8 mouse cellular contexts compared by ENCODE assay signal in genomic region chr7:122290165-122290564, GRCm38 (mm10). TPM values are rescaled to one million over a fixed set of nuclear protein-coding genes. Genes with fewer than 3 reads are reported as not detected.
DNase-seq lines count a peak whose midpoint lies in the region; ATAC-seq and TF ChIP-seq lines count a peak whose summit lies in the region.

No protein-coding gene starts in this region.

- peak overlapping the region; percentile 90 for H3K4me2 ChIP-seq in midbrain, embryonic 16.5 days (ENCODE audit: low read length)

- peak overlapping the region; percentile 83 for H3K9ac ChIP-seq in midbrain, embryonic 16.5 days (ENCODE audit: low read depth, low read length)

- H3K9me3 ChIP-seq in midbrain, embryonic 16.5 days (replicated peaks; ENCODE audit: control insufficient read depth, low read length, poor library complexity, severe bottlenecking) = no peaks in the 10 kb centered on the region

- 0 out of 2 replicates have a peak, but pooled peaks have one; percentile 11 for ATAC-seq in granulocyte monocyte progenitor cell, adult 5-6 weeks (replicated peaks; ENCODE audit: poor library complexity, severe bottlenecking)
- peak; percentile 9; the same call in 1 of the 2 replicates for ATAC-seq in midbrain, embryonic 16.5 days

- H3K36me3 ChIP-seq in midbrain, embryonic 16.5 days (ENCODE audit: control insufficient read depth, insufficient read depth, low read length) = no peaks in the 10 kb centered on the region

- peak overlapping the region; percentile 98 for H3K4me3 ChIP-seq in cerebellum, adult 2 months (replicated peaks; ENCODE audit: insufficient read depth, low read depth, low read length)
- H3K4me3 ChIP-seq in midbrain, embryonic 16.5 days (ENCODE audit: low read depth, low read length) = peak overlapping the region; percentile 74
- no peak overlapping the region; the same call in 1 of the 2 replicates for H3K4me3 ChIP-seq in gastrocnemius, adult 2 months

- WGBS in cerebellum, adult 2 months = 8% methylated on average over 12 of the region's 12 CpGs
- WGBS in midbrain, embryonic 16.5 days = 12% methylated on average over 12 of the region's 12 CpGs

- peaks cover 13% of the 10 kb centered on the region for H3K4me1 ChIP-seq in cerebellum, adult 2 months (ENCODE audit: control insufficient read depth, insufficient read depth, low read length)
- peaks cover 13% of the 10 kb centered on the region for H3K4me1 ChIP-seq in midbrain, embryonic 16.5 days (ENCODE audit: control insufficient read depth, insufficient read depth, low read length)

- intact Hi-C loops in left cerebral cortex, postnatal 4 days (cut with DNase I) = no loop called here
- intact Hi-C loops in gastrocnemius, adult 2 months (cut with DNase I) = no loop called here

- TF ChIP-seq POLR2A in cerebellum, adult 2 months (IDR thresholded peaks at IDR 0.05; ENCODE audit: borderline replicate concordance, insufficient read depth, low read length) = no peak

- peak; percentile 39; the same call in 1 of the 2 replicates for TF ChIP-seq CTCF in cerebellum, adult 2 months (IDR thresholded peaks at IDR 0.05; ENCODE audit: borderline replicate concordance, insufficient read depth, low read depth, low read length)
- TF ChIP-seq CTCF in gastrocnemius, adult 2 months (IDR thresholded peaks at IDR 0.05) = no peak

- DNase-seq in right cerebral cortex, adult 18-20 months = peak; percentile 36
- DNase-seq in right cerebral cortex, postnatal 36 days (ENCODE audit: low spot score in 2 of 2) = no peak
- DNase-seq in cerebellum, adult 2 months = peak; percentile 66 to 74
- peak; percentile 70 for DNase-seq in left cerebral cortex, postnatal 4 days
- DNase-seq in testis, postnatal 10 days (ENCODE audit: low spot score) = peak; percentile 54
- no peak for DNase-seq in gastrocnemius, adult 2 months

- H3K27me3 ChIP-seq in cerebellum, adult 2 months (ENCODE audit: control insufficient read depth, insufficient read depth, low read length) = no peaks in the 10 kb centered on the region
- no peaks in the 10 kb centered on the region for H3K27me3 ChIP-seq in midbrain, embryonic 16.5 days (ENCODE audit: control insufficient read depth, insufficient read depth, low read depth, low read length)

- H3K27ac ChIP-seq in cerebellum, adult 2 months (ENCODE audit: insufficient read depth, low read length) = peak overlapping the region; percentile 85
- H3K27ac ChIP-seq in midbrain, embryonic 16.5 days (ENCODE audit: low read length) = no peak overlapping the region
- H3K27ac ChIP-seq in gastrocnemius, adult 2 months = no peak overlapping the region

RNA-seq across cellular contexts. Expression of gene Prkcb, which starts 1.6 kb away (rescaled TPM):
- 311 and 324 TPM in 2 replicates for polyA plus RNA-seq in cerebellum, adult 2 months (2012; rRNA removed)
- 22.6 and 25.8 TPM in 2 replicates for total RNA-seq in granulocyte monocyte progenitor cell, adult 5-6 weeks (2014; fragmentation: Nextera tagmentation)
- total RNA-seq in granulocyte monocyte progenitor cell, adult 5-6 weeks (2017) = 21.4 and 27.1 TPM in 2 replicates
- total RNA-seq in left cerebral cortex, postnatal 4 days (2021) = 100 to 1,000 TPM; 365 to 390 TPM
- polyA plus RNA-seq in midbrain, embryonic 16.5 days (2015; fragmentation: Nextera tagmentation; extraction: Ambion mirVana) = 116 and 148 TPM in 2 replicates
- 1 to 10 TPM in 1 of 2 experiments, under 1 TPM in 1; 0.54 to 1.1 TPM for total RNA-seq in gastrocnemius, adult 2 months (2021)

Comparison
In these comparisons a context has a peak if more than half of its experiments do, and no peak if none do; other contexts are left out.
1. DNase-seq: peak in right cerebral cortex, adult 18-20 months (single experiment), cerebellum, adult 2 months (2 of 2), left cerebral cortex, postnatal 4 days (single experiment) and testis, postnatal 10 days (single experiment); none in right cerebral cortex, postnatal 36 days (0 of 2) and gastrocnemius, adult 2 months (single experiment).
2. RNA of gene Prkcb, which starts 1.6 kb away (total RNA-seq): 365 to 390 TPM in left cerebral cortex, postnatal 4 days; 21.4 to 27.1 TPM in granulocyte monocyte progenitor cell, adult 5-6 weeks and 0.54 to 1.1 TPM in gastrocnemius, adult 2 months; every median in the first group is over 10 times any median in the second.